Mouse (Mus musculus) lung, adult 2 months (tissue): Measurements from ENCODE around the gene Ablim1.

ENCODE experiments used
- CTCF ChIP-seq: fragments of 200-500 bp; IDR thresholded peaks from 2 replicates; pipeline ENCODE4 v1.5.1; 2011; ENCODE audit warnings: mild to moderate bottlenecking, low read length, control low read depth; ENCODE audit not compliant: insufficient read depth
- POLR2A ChIP-seq: fragments of 200-500 bp; IDR thresholded peaks from 2 replicates; pipeline ENCODE4 v1.6.1; 2011; ENCODE audit warnings: low read depth, mild to moderate bottlenecking, control low read depth, low read length, borderline replicate concordance; ENCODE audit errors: extremely low read depth

DNA sequence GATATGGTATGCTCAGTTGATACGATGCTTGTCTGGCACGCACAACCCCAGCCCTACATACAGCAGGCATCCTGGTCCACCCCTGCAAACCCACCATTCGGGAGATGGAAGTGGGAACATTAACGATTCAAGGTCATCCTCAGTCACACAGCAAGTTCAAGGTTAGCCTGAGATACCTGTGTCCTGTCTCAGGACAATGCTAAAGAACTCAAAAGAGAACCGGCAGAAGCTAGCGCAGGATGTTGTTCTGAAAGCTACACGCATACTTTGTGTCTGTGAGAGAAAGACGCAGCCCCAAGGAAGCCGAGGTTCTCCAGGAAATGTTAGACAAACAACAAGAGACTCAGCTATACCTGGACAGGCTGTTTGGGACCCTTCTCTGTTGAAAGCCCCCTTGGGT is 185.0 kb downstream of the Ablim1 start:
- TF ChIP-seq CTCF (no peak), POLR2A (no peak)
